Mouse (Mus musculus) skeletal muscle tissue, adult 2 months (tissue): ENCODE data around the gene Lamb1.

Experiments
- DNase-seq: peaks from one replicate; pipeline ENCODE4 v3.0.0-alpha.2; 2012; ENCODE audit warnings: low read depth, low spot score

Lamb1 gene

DNA sequence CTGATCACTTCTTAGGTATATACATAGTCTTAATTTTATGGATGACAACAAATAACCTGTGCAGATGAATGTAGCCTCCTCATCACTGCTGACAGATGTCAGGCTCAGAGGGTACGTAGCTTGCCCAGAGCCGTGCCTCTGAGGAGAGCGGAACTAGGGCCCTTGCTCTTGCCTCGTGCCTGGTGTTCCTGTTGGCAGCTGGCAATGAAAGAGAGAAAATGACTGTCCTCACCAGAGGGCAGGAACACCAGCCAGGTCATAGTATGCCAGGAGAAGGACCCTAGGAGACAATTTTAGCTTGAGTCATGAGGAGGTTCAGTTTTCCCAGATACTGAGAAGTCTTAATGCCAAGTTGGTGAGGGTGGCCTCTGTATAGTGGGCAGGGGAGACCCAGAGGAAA, 48.1 kb downstream of the Lamb1 start:
- no peak for DNase-seq

DNA sequence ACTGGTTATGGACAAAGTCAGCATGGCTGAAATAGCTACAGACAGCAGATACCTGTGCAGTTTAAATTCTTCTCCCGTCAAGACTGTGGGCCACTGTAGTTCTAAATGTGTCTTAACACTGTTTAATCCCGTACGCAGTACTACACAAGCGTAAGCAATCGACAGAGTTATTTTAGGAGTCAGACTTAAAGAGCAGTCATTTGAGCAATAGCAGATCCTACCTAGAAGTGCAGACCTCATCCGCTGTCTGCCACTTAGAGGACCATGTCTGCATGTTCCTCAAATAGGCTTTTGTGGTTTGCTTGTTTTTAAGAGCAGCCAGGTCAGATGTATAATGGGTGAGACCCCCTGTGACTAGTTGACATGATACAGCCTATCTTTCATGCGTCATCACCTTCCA, 49.3 kb downstream of the Lamb1 start:
- DNase-seq: no peak

DNA sequence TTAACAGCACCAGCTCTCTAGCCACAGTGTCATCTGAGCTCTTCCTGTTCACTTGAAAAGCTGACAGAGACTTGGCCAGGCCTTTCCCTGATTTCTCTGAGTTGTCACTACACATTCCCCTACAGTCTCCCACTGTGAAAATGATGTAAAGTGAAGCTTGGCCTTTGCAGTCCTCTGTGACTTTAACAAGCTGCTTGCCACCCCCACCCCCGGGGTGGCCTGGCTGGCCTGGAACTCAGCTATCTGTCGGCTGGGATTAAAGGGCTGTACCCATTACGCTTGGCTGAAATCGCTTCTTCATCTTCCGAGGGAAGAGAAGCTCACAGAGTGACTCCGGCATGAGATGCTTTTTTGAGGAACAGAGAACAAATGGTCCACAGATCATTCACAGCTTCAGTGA, 50.9 kb downstream of the Lamb1 start:
- DNase-seq: no peak

DNA sequence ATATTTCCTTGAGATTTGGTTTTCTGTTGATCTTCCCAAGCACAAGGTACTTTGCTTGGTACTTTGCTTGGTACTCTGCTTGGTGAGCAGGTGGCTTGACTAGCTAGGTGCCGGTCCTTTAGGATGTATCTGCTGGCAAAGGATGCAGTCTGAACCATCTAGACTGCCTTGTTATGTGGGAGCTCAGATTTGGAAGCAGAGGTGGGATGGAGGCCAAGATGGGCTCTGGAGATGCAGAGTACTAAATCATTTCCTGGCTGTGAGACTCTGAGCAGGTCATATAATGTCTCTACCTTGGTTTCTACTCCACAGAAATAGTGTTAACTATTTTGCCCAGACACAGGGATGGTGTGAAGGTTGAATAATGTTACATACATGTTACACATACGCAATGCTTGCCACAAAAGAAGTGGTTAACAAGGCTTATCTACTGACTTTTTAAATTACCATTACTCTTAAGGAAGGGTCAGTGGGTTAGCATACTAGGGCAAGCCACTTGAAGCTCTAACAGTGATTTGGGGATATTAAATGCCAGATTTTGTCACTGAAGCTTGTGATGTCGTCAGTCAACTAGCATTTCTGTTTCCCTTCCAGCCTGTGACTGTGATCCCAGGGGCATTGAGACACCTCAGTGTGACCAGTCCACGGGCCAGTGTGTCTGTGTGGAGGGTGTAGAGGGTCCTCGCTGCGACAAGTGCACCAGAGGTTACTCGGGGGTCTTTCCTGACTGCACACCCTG, 52.8 kb downstream of the Lamb1 start:
- no peak for DNase-seq

DNA sequence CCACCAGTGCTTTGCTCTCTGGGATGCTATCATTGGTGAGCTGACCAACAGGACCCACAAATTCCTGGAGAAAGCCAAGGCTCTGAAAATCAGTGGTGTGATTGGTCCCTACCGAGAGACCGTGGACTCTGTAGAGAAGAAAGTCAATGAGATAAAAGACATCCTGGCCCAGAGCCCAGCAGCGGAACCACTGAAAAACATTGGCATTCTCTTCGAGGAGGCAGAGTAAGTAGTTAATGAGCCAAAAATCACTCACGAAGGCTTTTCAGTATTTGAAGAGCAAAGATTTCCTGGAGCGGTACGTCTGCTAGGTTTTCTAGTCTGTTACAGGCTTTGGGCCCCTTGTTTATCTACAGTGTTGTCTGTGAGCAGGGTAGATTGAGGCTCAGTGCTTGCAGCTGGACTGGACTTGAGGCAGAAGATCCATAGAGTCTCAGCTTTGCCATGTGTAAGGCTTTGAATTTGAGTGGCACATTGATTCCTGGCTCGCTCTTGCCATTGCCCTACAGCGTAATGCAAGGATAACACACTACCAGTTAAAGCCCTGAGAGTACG, 53.5 kb downstream of the Lamb1 start:
- DNase-seq: no peak

DNA sequence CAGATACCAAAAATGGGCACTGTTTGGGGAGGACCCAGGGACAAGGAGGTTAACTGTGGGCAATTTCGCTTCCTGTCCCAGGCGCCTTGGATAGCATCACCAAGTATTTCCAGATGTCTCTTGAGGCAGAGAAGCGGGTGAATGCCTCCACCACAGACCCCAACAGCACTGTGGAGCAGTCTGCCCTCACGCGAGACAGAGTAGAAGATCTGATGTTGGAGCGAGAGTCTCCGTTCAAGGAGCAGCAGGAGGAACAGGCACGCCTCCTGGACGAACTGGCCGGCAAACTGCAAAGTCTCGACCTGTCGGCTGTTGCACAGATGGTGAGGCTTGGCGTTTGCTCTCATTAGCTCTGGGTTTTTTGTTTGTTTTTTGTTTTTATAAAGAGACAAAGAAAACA, 55.8 kb downstream of the Lamb1 start:
- no peak for DNase-seq

DNA sequence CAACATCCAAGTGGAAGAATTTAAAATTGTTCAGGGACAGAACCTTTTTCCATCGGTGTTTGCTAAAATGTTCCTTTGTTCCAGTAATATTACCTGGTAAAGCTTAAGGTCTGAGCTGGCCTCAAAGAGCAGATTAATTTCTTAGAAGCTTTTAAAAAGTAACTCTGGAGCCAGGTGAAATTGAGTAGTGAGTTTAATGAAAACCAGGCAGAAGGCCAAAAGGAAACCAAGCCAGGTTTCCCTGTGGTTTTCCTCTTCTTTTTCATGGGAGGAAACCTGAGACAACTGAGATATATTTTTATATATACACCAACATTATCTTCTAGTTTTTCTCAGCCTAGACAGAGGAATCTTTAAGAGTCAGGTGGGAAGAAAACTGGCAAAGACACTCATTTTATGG, 56.5 kb downstream of the Lamb1 start:
- no peak for DNase-seq

DNA sequence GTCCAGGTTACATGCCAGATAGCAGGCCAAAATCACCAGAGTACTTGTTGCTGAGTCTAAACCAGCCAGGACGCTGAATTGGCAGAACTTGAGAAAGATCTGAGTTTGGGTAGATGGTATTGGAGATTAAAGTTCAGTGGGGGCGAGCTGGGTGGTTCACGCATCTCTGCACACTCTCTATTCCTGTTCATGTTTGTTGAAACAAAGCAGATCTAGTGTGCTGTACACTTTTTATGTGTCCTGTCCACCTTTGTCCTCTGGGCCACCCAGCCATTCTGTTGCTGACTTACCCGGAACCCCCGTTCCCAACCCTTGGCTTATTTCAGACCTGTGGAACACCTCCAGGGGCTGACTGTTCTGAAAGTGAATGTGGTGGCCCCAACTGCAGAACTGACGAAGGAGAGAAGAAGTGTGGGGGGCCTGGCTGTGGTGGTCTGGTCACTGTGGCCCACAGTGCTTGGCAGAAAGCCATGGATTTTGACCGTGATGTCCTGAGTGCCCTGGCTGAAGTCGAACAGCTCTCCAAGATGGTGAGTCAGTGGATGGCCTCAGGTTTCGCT, 58.2 kb downstream of the Lamb1 start:
- DNase-seq: no peak

DNA sequence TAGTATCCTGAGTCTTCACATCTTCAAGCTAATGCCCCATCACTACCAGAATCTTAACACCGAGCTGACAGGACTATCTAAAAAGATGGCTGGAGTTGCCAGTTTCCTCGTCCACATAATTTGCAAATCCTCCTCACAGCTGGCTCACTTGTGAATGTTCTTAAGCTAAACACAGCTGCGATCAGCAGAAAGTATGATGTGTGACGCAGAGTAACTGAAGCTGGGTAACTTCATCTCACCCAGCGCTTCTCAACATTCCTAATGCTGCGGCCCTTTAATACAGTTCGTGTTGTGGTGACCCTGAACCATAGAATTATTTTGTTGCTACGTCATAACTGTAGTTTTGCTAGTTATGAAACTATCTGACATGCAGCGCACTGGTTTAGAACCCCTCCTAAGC, 62.1 kb downstream of the Lamb1 start:
- no peak for DNase-seq

DNA sequence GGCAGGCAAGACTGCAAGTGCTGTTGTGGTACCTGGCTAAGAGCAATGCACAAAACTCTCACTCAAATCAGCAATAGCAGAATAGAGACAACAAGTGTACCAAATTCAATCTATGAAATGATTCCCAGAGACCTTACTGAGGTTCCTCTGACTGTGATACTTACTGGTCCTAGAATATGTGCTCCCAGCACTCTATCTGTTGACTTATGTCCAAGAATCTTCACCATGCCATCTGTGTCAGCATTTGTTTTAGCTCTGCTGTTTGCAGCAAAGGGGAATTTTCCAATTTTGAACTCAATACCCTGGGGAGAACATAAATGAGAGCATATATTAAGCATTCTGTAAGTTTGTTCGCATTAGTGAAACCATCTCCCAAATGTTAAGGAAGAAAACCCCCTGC, 68.2 kb downstream of the Lamb1 start:
- DNase-seq: no peak

DNA sequence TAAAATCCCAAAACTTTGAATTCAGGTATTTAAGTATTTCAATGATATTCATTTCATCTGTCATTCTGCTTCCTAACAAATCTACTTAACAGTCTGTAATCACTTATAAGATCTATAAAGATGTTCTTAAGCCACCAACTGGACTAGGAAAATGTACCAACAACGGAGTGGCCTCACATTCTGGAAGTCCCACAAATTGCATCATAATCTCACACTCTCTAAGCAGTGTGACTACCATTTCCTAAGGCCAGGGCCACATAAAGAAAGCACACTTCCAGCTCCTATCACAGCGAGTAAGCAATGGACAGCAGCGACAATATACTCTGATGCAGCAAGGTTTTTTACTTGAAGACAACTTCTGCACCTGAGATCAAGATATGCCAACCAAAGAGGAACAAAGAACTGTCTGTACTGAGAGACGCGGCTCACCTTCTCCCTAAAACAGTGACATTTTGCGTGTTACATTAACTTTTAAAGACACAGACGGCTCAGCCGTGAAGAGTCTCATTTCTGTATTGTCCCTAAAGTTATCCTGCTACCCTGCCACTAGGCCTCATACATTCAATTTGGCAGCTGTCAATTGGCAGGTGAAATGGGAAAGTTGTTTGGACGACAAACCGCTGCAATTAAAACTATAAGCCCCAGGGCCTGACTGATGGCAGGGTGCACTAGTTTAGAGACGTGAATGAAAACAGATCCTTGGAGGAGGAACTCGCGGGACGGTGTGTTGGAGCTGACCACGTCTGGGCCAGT, 85.3 kb downstream of the Lamb1 start:
- DNase-seq: no peak

DNA sequence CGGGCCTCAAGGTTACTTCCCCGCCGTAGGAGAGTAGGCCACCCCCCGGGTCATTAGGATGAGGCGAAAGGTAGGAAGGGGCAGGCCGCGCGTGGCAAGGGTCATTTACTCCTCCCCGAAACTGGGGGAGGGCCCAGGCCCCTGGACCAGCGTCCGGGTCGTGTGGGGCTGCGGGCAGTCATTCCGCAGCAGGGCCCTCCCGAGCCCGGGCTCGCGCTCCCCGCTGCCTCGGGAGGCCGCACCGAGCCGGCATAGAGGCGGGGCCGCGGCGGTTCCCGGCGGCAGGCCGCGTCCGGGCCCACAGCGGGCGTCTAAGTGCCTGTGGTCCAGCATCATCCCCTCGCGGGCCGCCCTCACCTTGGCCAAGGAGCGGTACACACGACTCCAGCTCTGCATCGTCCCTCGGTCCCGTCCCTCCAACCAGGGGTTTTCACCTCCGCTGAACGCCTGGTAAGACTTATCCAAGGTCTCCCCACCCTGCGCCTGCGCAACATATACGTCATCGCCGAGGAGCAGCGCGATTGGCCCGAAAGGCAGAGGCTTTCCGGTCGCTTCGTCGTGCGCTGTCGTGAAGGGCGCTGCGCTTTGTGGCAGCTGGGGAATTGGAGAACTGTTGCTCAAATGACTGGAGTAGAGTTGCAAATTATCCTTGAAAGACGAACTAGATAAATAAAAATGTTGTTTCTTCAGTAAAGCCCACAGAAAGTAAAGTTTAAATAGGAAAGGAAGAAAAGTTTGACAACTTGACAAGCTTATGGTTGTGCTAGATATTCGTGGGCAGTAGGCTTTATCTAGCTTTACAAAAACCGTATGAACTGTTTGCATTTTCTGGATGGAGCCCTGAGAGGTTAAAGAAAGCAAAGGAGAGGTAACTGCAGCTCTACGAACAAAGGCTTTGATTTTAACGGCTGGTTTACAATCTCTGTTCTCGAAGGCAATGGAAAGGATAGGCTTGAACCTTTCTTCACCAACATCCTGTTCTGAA, 86.2 kb downstream of the Lamb1 start, which contains the start of gene Dld:
TSS of gene Dld (minus strand) at position 510 of the 985 bp plus-strand sequence.
- DNase-seq: peak; percentile 96

DNA sequence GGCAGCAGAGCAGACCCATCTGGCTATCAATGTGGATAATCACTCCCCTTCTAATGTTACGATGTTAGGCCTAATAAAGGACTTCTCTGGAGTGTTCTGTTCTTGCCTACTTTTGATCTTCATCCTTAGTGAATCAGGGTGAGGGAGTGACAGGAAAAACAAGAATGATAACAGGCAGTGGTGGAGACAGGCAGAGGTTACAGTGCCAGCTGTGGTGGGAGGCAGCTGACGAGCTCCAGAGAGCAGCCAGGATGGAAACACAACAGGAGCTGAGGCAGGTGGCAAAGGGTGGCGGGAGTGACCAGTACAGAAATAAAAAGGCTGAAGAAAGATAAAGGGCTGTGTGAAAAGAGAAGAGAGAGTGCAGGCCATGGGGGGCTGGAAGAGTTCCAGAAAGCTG, 101.4 kb downstream of the Lamb1 start:
- DNase-seq: no peak

DNA sequence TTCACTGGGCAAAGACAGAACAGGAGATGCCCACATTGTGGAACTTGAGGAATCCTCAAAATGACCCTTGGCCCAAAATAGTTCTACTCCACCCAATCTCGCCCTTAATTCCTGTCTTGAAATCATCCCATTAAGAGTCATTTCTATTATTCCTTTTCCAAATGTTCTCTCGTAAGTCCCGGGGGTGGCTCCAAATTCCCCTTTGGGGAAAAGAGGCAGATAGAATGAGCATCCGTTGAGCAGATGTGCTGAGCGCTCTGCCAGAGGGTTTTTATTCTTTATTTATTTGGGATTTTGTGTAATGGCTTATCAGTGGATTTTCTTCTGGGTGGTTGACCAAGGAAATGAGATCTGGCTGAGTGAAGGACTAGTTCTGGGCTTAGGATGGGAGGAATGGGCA, 102.7 kb downstream of the Lamb1 start:
- peak; percentile 16 for DNase-seq

DNA sequence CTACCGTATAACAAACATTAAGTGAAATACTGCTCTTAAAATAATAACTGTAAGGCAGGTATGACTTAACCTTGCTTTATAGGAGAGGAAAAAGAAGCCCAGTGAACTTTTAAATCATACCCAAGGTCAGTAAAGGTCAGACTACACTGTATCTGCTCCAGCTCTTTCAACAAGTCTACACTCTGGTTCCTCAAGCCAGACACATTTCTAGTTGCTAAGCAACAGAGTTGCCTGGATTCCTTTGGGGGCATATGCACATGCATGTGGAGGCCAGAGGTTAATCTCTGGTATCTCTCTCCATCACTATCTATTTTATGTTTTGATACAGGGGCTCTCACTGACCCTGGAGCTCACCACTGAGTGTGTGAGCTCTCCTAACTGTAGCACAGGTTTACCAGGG, 104.1 kb downstream of the Lamb1 start:
- no peak for DNase-seq

DNA sequence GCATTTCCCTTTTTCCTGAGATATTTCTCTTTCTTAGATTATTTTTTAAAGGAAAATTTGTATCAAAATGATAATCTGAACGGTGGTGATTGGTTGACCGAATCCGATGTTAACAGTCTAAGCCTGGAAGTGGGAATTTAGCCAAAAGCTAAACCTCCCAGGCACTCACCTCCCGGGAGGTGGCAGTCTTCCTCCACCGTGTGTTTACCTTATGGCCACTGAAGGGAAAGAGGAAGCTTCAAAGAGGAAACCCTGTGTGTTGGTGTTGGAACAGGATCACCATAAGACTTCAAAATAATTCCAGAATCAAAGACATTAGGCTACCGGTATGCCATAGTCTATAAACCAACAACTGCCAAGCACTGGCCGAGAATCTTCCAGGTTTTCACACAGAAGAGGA, 104.6 kb downstream of the Lamb1 start:
- no peak for DNase-seq

DNA sequence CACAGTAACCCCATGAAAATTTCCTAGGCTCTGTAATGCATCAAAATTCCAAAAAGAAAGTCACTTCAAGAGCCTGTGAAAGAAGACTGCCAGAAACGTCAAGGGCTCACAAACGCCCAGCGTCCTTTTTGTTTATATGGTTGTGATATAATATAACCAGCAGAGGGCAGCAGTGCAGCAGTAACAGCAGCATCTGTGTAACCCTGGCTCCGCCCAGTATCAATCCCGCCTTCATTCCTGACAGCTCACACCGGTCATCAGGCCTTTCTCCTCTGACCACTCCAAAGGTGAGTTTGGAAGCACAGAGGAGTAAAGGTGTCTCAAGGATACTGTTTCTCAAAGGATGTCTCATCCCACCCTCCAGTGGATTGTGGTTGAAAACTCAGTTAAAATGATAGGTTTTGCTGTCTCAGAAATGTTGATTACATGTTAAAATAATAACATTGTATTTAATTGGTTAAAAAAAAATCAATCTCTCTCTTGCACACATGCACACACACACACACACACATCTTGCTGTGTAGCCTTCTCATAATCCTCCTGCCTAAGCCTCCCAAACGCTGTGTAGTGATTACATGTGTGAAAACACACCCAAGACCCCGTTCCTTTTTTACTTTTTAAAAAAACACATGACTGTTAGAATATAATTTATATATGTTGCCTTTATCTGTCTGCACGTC, 109.7 kb downstream of the Lamb1 start:
- peak; percentile 46 for DNase-seq

DNA sequence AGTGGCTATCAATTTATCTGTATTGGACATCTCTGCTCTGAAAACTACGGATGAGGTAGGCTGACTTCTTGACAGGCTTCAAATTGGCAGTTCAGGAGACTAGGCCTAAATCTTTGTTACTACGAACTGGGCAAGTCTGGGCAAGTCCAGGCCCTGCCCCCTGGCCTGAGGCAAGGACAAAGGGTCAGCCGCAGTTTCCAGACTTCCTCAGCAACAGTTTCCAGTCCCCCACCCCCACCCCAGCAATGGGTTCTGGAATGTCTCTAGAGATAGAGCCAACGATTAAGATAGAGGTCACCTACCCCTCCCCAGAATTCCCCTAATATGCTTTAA, 110.2 kb downstream of the Lamb1 start:
- DNase-seq: no peak

DNA sequence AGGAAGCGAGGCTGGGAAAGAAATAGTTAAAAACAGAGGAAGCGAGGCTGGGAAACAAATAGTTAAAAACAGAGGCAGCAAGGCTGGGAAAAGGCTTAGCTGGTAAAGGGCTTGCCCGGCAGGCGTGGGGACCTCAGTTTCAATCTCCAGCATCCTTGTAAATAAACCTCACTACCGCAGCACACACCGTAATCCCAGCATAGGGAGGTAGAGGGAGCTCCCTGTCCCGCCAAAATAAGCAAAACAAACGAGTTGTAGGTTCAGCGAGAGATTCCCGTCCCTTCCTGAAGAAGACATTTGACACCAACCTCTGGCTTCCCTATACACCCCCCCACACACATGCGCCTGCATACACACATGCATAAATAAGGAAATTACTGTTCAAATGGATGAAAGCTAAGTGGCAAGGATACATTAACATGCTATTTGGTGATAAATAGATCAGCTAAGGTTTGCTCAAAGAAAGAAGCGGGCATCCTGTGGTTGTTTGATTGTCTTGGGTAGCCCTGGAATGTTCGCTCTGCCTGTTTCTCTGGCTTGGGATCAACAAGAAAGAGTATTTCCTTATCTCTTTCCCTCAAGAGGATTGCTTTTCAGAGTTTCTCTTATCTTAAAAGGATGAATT, 111.4 kb downstream of the Lamb1 start:
- no peak for DNase-seq

DNA sequence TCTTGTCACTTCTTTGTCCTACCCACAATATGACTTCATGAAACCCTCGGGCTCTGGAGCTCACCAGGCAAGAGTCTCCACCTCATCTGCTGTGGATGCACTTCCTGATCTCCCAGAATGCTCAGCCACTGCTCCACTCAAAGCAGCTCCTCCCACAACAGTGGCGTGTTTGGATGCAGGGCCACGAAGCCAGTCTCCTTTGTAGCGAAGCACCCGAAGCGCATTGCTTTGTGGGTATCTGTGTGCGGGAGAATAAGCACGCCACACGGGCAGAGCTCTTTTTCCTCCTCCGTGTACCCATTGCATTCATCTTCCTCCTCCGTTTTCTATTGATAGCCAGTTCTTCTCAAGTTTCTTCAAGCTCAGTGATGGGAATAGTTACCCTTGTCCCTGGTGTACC, 112.2 kb downstream of the Lamb1 start:
- no peak for DNase-seq
